Mouse (Mus musculus) pancreas, adult 10 weeks (tissue): ENCODE measurements around the gene Nfe2l3. TPM values are rescaled to one million over a fixed set of nuclear protein-coding genes. Genes with fewer than 3 reads are reported as not detected.

ENCODE experiments used
- polyA plus RNA-seq: library from polyadenylated mRNA; stranded (reverse); fragments of 350-450 nt; fragmentation: Illumina TruSeq; extraction: RNeasy Lipid Tissue Mini Kit (QIAGEN cat#74804); gene quantifications from one replicate; pipeline ENCODE4 v1.2.3, GENCODE M21; 2015; ENCODE audit warnings: low read depth, low replicate concordance; ENCODE audit not compliant: insufficient read depth

The Nfe2l3 gene
- 0.94 TPM for polyA plus RNA-seq

DNA sequence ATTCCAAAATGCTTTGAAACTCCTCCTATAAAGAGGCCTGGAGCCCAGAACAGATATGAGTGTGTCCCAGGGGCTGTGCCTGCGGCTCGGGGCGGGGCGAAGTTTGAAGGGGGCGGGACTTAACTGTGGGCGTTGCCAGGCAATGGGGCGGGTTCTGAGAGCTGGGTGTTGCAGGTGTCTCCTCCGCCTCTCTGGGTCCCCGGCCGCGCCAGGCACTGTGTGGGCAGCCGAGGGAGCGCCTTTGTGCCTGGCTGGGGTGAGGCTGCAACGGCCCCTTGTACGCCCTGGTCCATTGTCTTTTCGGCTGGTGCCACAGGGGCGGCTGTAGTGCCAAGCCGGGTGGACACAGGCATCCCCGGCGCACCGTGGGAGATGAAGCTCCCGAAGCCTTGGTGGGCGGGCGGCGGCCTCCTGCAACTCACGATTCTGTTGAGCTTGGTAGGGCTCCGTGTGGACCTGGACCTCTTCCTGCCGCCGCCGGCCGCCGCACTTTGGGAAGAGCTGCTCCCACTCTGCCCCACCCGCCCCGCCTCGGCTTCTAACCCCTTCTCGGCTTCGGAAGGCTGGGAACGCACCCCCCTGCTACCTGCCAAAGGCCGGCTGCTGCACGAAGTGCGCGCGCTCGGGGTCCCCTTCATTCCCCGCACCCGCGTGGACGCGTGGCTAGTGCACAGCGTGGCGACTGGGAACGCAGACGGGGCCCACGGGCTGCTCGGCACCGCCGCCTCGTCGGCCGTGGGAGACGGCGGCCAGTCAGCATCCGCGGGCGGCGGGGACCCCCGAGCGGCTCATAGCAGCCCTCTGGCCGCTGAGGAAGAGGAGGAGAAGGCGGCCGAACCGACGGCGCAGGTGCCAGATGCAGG is at the start of gene Nfe2l3:
Gene Nfe2l3 (plus strand): TSS at position 136 of the 863 bp plus-strand sequence.

DNA sequence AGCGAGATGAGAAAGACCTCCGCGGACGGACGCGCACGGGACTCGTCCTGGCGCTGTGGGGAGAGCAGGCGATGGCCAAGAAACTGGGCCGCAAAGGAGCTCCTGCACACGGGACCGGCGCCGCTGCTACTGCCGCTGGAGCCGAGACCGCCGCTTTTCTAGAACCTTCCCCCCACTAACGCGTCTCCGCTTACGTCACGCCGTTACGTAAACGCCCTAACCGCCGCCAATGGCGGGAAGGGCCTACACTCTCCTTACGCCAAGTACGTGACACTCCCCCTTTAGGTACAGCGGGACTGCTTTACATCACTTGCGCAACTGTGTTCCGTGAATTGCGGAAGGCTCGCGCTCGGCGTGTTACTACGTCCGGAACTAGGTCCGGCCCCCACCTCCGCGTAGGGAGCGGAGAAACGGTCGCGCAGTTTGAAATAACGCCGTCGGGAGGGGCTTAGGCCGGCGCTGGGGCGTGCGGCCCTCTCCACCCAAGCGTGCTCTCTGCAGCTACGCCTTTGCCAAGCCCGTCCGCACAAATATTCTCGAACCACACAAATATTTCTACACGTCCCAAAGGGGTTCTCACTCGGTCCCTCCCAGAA is 37.3 kb downstream of the Nfe2l3 start, which contains the start of gene Hnrnpa2b1:
Gene Hnrnpa2b1 (minus strand): TSS at position 180 of the 596 bp plus-strand sequence.

DNA sequence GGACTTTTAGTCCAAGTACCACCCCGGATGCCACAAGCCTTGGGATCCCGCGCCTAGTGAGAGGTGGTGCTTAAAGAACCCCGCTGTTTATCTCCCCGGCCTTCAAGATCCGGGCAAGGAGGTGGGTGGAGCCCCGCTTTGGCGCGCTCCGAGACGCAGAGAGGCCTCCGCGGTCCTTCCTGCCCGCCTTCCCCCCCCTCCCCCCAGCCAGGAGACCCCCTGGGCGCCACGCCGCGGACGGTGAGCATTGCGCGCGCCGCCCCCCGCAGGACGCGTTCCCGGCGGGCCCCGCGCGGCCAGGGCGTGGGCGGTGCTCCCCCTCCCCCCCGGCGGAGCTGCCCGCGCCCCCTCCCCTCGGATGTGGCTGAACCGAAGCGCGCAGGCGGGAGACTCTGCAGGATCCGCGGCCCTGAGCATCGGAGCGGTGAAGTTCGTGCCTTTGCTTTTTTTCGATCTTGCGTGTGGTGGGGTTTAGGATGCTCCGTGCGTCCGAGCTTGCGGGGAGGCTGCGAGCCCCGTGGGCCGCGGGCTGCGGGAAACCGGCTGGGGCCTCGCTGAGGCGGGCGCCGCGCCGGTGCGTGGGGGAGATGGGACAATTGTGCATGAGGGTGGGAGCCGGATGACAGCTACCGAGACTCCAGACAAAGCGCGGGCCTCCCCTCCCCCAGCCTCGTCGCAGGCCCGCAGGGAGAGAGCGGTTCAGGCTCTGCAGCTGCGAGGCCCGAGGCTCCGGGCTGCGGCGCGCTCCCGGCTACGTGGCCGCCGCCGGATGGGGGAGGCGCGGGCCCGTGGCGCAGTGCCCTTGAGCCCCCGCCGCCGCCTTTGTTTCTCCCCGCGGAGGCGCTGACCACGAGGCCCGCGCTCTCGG is 38.1 kb downstream of the Nfe2l3 start, which contains the start of gene Cbx3:
Gene Cbx3 (plus strand): TSS at position 50 of the 868 bp plus-strand sequence.

Other genes with a start within 250 kb of the Nfe2l3 start
- 169 TPM for gene Hnrnpa2b1, start 37.2 kb downstream of the Nfe2l3 start, polyA plus RNA-seq
- 20.8 TPM for gene Cbx3, start 37.7 kb downstream of the Nfe2l3 start, polyA plus RNA-seq
- 4.4 TPM for gene Snx10, start 91.2 kb downstream of the Nfe2l3 start, polyA plus RNA-seq